Mouse (Mus musculus) small intestine, adult 2 months (tissue): Measurements from ENCODE around the gene Scml4. TPM values are rescaled to one million over a fixed set of nuclear protein-coding genes. Genes with fewer than 3 reads are reported as not detected.

Experiments used
- H3K27ac ChIP-seq: fragments of 200-500 bp; 2 replicates; pipeline ENCODE4 v1.5.1; 2012; ENCODE audit warnings: low read depth, low read length, control low read depth, inconsistent platforms; ENCODE audit not compliant: insufficient read depth
- H3K27me3 ChIP-seq: fragments of 200-500 bp; 2 replicates; pipeline ENCODE4 v1.6.1; 2012; ENCODE audit warnings: mild to moderate bottlenecking, moderate library complexity, low read length, inconsistent platforms; ENCODE audit not compliant: control insufficient read depth, insufficient read depth
- H3K36me3 ChIP-seq: fragments of 200-500 bp; 2 replicates; pipeline ENCODE4 v1.6.1; 2012; ENCODE audit warnings: mild to moderate bottlenecking, low read length, control low read depth, inconsistent platforms; ENCODE audit not compliant: control insufficient read depth, insufficient read depth
- H3K4me1 ChIP-seq: fragments of 200-500 bp; 2 replicates; pipeline ENCODE4 v1.6.1; 2012; ENCODE audit warnings: low read length, inconsistent platforms, mixed read lengths; ENCODE audit not compliant: control insufficient read depth, insufficient read depth, insufficient read length
- H3K4me3 ChIP-seq: fragments of 200-500 bp; 2 replicates; pipeline ENCODE4 v1.5.1; 2012; ENCODE audit warnings: low read depth, mild to moderate bottlenecking, control low read depth, inconsistent platforms, low read length, moderate library complexity
- CTCF ChIP-seq: fragments of 200-500 bp; IDR thresholded peaks from 2 replicates; pipeline ENCODE4 v1.5.1; 2012; ENCODE audit warnings: low read depth, mild to moderate bottlenecking, control low read depth, inconsistent platforms, low read length, moderate library complexity, mixed read lengths; ENCODE audit not compliant: insufficient replicate concordance, insufficient read length; ENCODE audit errors: extremely low read depth
- POLR2A ChIP-seq: fragments of 200-500 bp; IDR thresholded peaks from 2 replicates; pipeline ENCODE4 v1.6.1; 2012; ENCODE audit warnings: low read depth, mild to moderate bottlenecking, control low read depth, inconsistent platforms, low read length, moderate library complexity
- WGBS: fragments of 180-500 bp; shearing (Covaris S2); methylation state at CpG from one replicate; pipeline ENCODE4 v1.1.7; 2018; 5-methylcytosine and 5-hydroxymethylcytosine counted together
- polyA plus RNA-seq: library from polyadenylated mRNA; depleted of rRNA; stranded (reverse); fragments of >200 nt; gene quantifications from 2 replicates; pipeline ENCODE4 v1.2.3, GENCODE M21; 2012

Gene Scml4
- polyA plus RNA-seq, 1 experiment = 12.1 TPM

- 81% methylated on average over 15 of the region's 15 CpGs for WGBS
- TF ChIP-seq CTCF (no peak), POLR2A (no peak)
- no peaks in the 10 kb centered on the region for H3K36me3 ChIP-seq
- H3K27me3 ChIP-seq = no peaks in the 10 kb centered on the region
- no peaks in the 10 kb centered on the region for H3K4me1 ChIP-seq
- no peak overlapping the region for H3K4me3 ChIP-seq
- H3K27ac ChIP-seq = no peak overlapping the region
Observed at GRCm38 (mm10) chr10:42872269-42873010, 12.3 kb downstream of the Scml4 start.

GRCm38 (mm10) chr10:42873077-42873595, 13.0 kb downstream of the Scml4 start:
- H3K27me3 ChIP-seq = no peaks in the 10 kb centered on the region
- WGBS = 95% methylated on average over 7 of the region's 7 CpGs
- TF ChIP-seq CTCF = no peak
- no peak for TF ChIP-seq POLR2A
- H3K4me1 ChIP-seq = no peaks in the 10 kb centered on the region
- no peak overlapping the region for H3K4me3 ChIP-seq
- H3K27ac ChIP-seq = no peak overlapping the region
- H3K36me3 ChIP-seq = no peaks in the 10 kb centered on the region

- Histone ChIP-seq H3K27me3 (no peaks in the 10 kb centered on the region), H3K4me1 (no peaks in the 10 kb centered on the region), H3K4me3 (no peak overlapping the region), H3K27ac (no peak overlapping the region), H3K36me3 (no peaks in the 10 kb centered on the region)
- TF ChIP-seq CTCF (no peak), POLR2A (no peak)
- WGBS = 83% methylated on average over 5 of the region's 5 CpGs
Observed at GRCm38 (mm10) chr10:42876172-42876571, 16.0 kb downstream of the Scml4 start.

- H3K27me3 ChIP-seq = no peaks in the 10 kb centered on the region
- H3K4me3 ChIP-seq = no peak overlapping the region
- WGBS = 83% methylated on average over 5 of the region's 5 CpGs
- no peaks in the 10 kb centered on the region for H3K4me1 ChIP-seq
- no peak for TF ChIP-seq CTCF
- no peak for TF ChIP-seq POLR2A
- H3K27ac ChIP-seq = no peak overlapping the region
- H3K36me3 ChIP-seq = no peaks in the 10 kb centered on the region
Observed at GRCm38 (mm10) chr10:42879269-42879681, 19.1 kb downstream of the Scml4 start.

GRCm38 (mm10) chr10:42879682-42880081, 19.5 kb downstream of the Scml4 start:
- Histone ChIP-seq H3K27me3 (no peaks in the 10 kb centered on the region), H3K36me3 (no peaks in the 10 kb centered on the region), H3K4me1 (no peaks in the 10 kb centered on the region), H3K4me3 (no peak overlapping the region), H3K27ac (no peak overlapping the region)
- WGBS = 76% methylated on average over 5 of the region's 5 CpGs
- no peak for TF ChIP-seq POLR2A

- Histone ChIP-seq H3K4me1 (peaks cover 4% of the 10 kb centered on the region; the same call in 1 of the 2 replicates), H3K27me3 (no peaks in the 10 kb centered on the region), H3K36me3 (no peaks in the 10 kb centered on the region), H3K27ac (no peak overlapping the region; the same call in 1 of the 2 replicates), H3K4me3 (no peak overlapping the region)
- 15% methylated on average over 6 of the region's 6 CpGs for WGBS
- TF ChIP-seq POLR2A = no peak
- TF ChIP-seq CTCF = no peak
Observed at GRCm38 (mm10) chr10:42887040-42887439, 26.9 kb downstream of the Scml4 start.

GRCm38 (mm10) chr10:42888241-42888640, 28.1 kb downstream of the Scml4 start:
- Histone ChIP-seq H3K27me3 (no peaks in the 10 kb centered on the region), H3K27ac (peak overlapping the region; percentile 28), H3K4me1 (peaks cover 4% of the 10 kb centered on the region; the same call in 1 of the 2 replicates), H3K36me3 (no peaks in the 10 kb centered on the region), H3K4me3 (no peak overlapping the region)
- 38% methylated on average over 5 of the region's 5 CpGs for WGBS
- TF ChIP-seq CTCF = no peak
